ENCODE assay signal across 16 mouse cellular contexts in genomic region chr17:27954629-27955402, GRCm38 (mm10). TPM values are rescaled to one million over a fixed set of nuclear protein-coding genes. Genes with fewer than 3 reads are reported as not detected.
DNase-seq lines count a peak whose midpoint lies in the region; ATAC-seq and TF ChIP-seq lines count a peak whose summit lies in the region.
"Had no signal": no experiment of that assay in that cellular context is flagged by ENCODE, and none has a peak within 500 bp of the region (broad histone marks: within the 10 kb centered on the region; RNA-seq: fewer than 3 reads in every experiment).

No protein-coding gene starts in this region.

- 54% methylated on average over 14 of the region's 14 CpGs for WGBS in kidney, embryonic 16.5 days

- no peak for TF ChIP-seq CTCF in C2C12 (IDR thresholded peaks at IDR 0.05; ENCODE audit: control insufficient read depth, insufficient read depth, insufficient read length)

- no peaks in the 10 kb centered on the region for H3K9me3 ChIP-seq in kidney, embryonic 16.5 days (ENCODE audit: low read length)
- H3K9me3 ChIP-seq: liver, embryonic 15.5 days had no signal

- H3K79me3 ChIP-seq in C2C12 (ENCODE audit: low read depth) = no peaks in the 10 kb centered on the region

- peak overlapping the region; percentile 39 for H3K27ac ChIP-seq in kidney, embryonic 16.5 days (ENCODE audit: low read length)
- H3K27ac ChIP-seq: liver, embryonic 15.5 days had no signal

- no peak for ATAC-seq in kidney, embryonic 16.5 days (ENCODE audit: low FRiP score, low TSS enrichment)
- ATAC-seq: forebrain, embryonic 16.5 days had no signal

- H3K9ac ChIP-seq in kidney, embryonic 16.5 days (replicated peaks; ENCODE audit: low read length) = no peak overlapping the region
- H3K9ac ChIP-seq: liver, embryonic 15.5 days had no signal

- H3K27me3 ChIP-seq in kidney, embryonic 16.5 days (ENCODE audit: insufficient read depth, low read length) = no peaks in the 10 kb centered on the region
- H3K27me3 ChIP-seq in C2C12 (ENCODE audit: control insufficient read depth, insufficient read depth, insufficient read length) = no peaks in the 10 kb centered on the region
- H3K27me3 ChIP-seq: liver, embryonic 15.5 days had no signal

- peak overlapping the region; percentile 1 for H3ac ChIP-seq in C2C12 (ENCODE audit: control insufficient read depth, insufficient read length, low read depth)

- H3K4me2 ChIP-seq in kidney, embryonic 16.5 days (replicated peaks; ENCODE audit: low read depth, low read length) = no peak overlapping the region
- H3K4me2 ChIP-seq: liver, embryonic 15.5 days had no signal

- DNase-seq in kidney, adult 11 months = no peak
- peak; percentile 90 for DNase-seq in adipocyte (ENCODE audit: low spot score)
- peak; percentile 33 to 52 for DNase-seq in kidney, postnatal 36 days
- DNase-seq in thymus, postnatal 10 days (ENCODE audit: low spot score in 2 of 2) = no peak
- DNase-seq in adrenal gland, postnatal 10 days = no peak
- DNase-seq: adrenal gland, adult 8-10 months; cerebellum, postnatal 10 days; gastrocnemius, postnatal 36 days; heart, postnatal 14 days; right cerebral cortex, postnatal 4 days; thymus, postnatal 36 days had no signal

- no peaks in the 10 kb centered on the region for H3K36me3 ChIP-seq in kidney, embryonic 16.5 days (ENCODE audit: insufficient read depth, low read length)
- no peaks in the 10 kb centered on the region for H3K36me3 ChIP-seq in C2C12 (ENCODE audit: control insufficient read depth, insufficient read depth)
- H3K36me3 ChIP-seq: liver, embryonic 15.5 days had no signal

- H3K79me2 ChIP-seq in C2C12 (ENCODE audit: control insufficient read depth, insufficient read depth) = no peaks in the 10 kb centered on the region

- H3K4me1 ChIP-seq in kidney, embryonic 16.5 days (ENCODE audit: insufficient read depth, low read length) = peaks cover 17% of the 10 kb centered on the region; the same call in 1 of the 2 replicates

- H3K4me3 ChIP-seq in kidney, embryonic 16.5 days (ENCODE audit: low read length) = no peak overlapping the region
- H3K4me3 ChIP-seq in C2C12 (ENCODE audit: insufficient read depth, poor library complexity, severe bottlenecking) = no peak overlapping the region
- H3K4me3 ChIP-seq: liver, embryonic 15.5 days; myocyte had no signal

TF ChIP-seq in C2C12, 6 proteins besides CTCF, POLR2A, EP300 and RAD21:
- TF ChIP-seq USF1 (IDR thresholded peaks at IDR 0.05; ENCODE audit: low read depth) (no peak), FOSL1 (IDR thresholded peaks at IDR 0.05; ENCODE audit: insufficient read depth, low read length, poor library complexity, severe bottlenecking) (no peak), MYOD1 (IDR thresholded peaks at IDR 0.05; ENCODE audit: control insufficient read depth, insufficient read length, low read depth) (no peak), CEBPB (IDR thresholded peaks at IDR 0.05; ENCODE audit: low read depth) (no peak), MAX (IDR thresholded peaks at IDR 0.05) (no peak), MYOG (IDR thresholded peaks at IDR 0.05; ENCODE audit: control insufficient read depth, extremely low read depth, insufficient read length) (no peak)

RNA-seq across cellular contexts. Expression of gene Taf11, which starts 45.2 kb away (rescaled TPM):
- 59.9 and 72.7 TPM in 2 replicates for polyA plus RNA-seq in kidney, embryonic 16.5 days (2015; fragmentation: Nextera tagmentation; extraction: Ambion mirVana)
- 38.4 TPM for polyA plus RNA-seq in C2C12 (2012; fragmentation: generic; extraction: Trizol)
- total RNA-seq in adrenal gland, postnatal 10 days (2021) = 10 to 100 TPM; 28.9 to 29.8 TPM

RNA-seq across cellular contexts. Expression of gene Anks1, which starts 45.7 kb away (rescaled TPM):
- 14.5 and 15.0 TPM in 2 replicates for polyA plus RNA-seq in kidney, embryonic 16.5 days (2015; fragmentation: Nextera tagmentation; extraction: Ambion mirVana)
- polyA plus RNA-seq in C2C12 (2012; fragmentation: generic; extraction: Trizol) = 8.5 TPM
- 10 to 100 TPM; 26.9 to 40.0 TPM for total RNA-seq in adrenal gland, postnatal 10 days (2021)

Comparison
In these comparisons a context has a peak if more than half of its experiments do, and no peak if none do; other contexts are left out.
1. DNase-seq: peak in adipocyte (single experiment) and kidney, postnatal 36 days (2 of 2); none in kidney, adult 11 months (single experiment), thymus, postnatal 10 days (0 of 2) and adrenal gland, postnatal 10 days (single experiment).